8 mouse cellular contexts compared by ENCODE assay signal in the genomic region with DNA sequence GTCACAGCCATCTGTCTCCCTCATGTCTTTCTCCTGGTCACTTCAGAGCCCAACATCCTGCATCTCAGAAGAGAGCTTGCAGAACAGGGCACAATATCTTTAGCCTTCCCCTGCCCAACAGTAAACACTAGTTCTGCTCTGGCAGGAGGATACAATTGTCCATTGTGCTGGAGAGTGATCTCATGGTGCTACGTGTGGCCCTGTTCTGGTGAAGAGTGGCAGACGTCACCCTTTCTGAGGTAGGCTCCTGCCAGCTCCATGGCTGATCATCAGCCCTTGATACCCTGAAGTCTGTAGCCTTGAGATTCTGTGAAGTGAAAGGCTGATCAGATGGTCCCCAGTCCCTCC. TPM values are rescaled to one million over a fixed set of nuclear protein-coding genes. Genes with fewer than 3 reads are reported as not detected.
DNase-seq lines count a peak whose midpoint lies in the region; ATAC-seq and TF ChIP-seq lines count a peak whose summit lies in the region.

No protein-coding gene starts in this region.

- H3K36me3 ChIP-seq in heart, embryonic 12.5 days, result peaks cover 31% of the 10 kb centered on the region
- H3K36me3 ChIP-seq in lung, embryonic 16.5 days (ENCODE audit: control insufficient read depth, insufficient read depth, low read length), result peaks cover 4% of the 10 kb centered on the region
- H3K36me3 ChIP-seq in hindbrain, postnatal 0 days (ENCODE audit: insufficient read depth, low read length), result peaks cover 7% of the 10 kb centered on the region; the same call in 1 of the 2 replicates

- no peaks in the 10 kb centered on the region for H3K27me3 ChIP-seq in heart, embryonic 12.5 days (replicated peaks)
- H3K27me3 ChIP-seq in lung, embryonic 16.5 days (ENCODE audit: control insufficient read depth, insufficient read depth, low read depth, low read length), result no peaks in the 10 kb centered on the region
- H3K27me3 ChIP-seq in hindbrain, postnatal 0 days (ENCODE audit: insufficient read depth, low read length), result no peaks in the 10 kb centered on the region

- no peaks in the 10 kb centered on the region for H3K9me3 ChIP-seq in heart, embryonic 12.5 days (replicated peaks)
- H3K9me3 ChIP-seq in lung, embryonic 16.5 days (ENCODE audit: control insufficient read depth, low read length), result no peaks in the 10 kb centered on the region
- H3K9me3 ChIP-seq in hindbrain, postnatal 0 days (ENCODE audit: low read length), result no peaks in the 10 kb centered on the region

- TF ChIP-seq POLR2A in cortical plate, adult 2 months (IDR thresholded peaks at IDR 0.05; ENCODE audit: extremely low read depth, insufficient read depth, low read length), result no peak

- no peak overlapping the region for H3K4me2 ChIP-seq in heart, embryonic 12.5 days
- no peak overlapping the region for H3K4me2 ChIP-seq in lung, embryonic 16.5 days (ENCODE audit: low read depth, low read length)
- H3K4me2 ChIP-seq in hindbrain, postnatal 0 days (ENCODE audit: low read depth, low read length), result no peak overlapping the region

- H3K4me1 ChIP-seq in heart, embryonic 12.5 days (replicated peaks), result peaks cover 36% of the 10 kb centered on the region
- no peaks in the 10 kb centered on the region for H3K4me1 ChIP-seq in cortical plate, adult 2 months (ENCODE audit: control insufficient read depth, insufficient read depth, low read length)
- peaks cover 24% of the 10 kb centered on the region for H3K4me1 ChIP-seq in lung, embryonic 16.5 days (replicated peaks; ENCODE audit: control insufficient read depth, insufficient read depth, low read length)
- H3K4me1 ChIP-seq in hindbrain, postnatal 0 days (ENCODE audit: insufficient read depth, low read length), result no peaks in the 10 kb centered on the region

- DNase-seq in heart, adult 18-20 months, result no peak
- DNase-seq in CD4-positive, CD25-positive, alpha-beta regulatory T cell, adult 2 months (ENCODE audit: low read depth, low spot score), result peak; percentile 37
- no peak for DNase-seq in hindbrain, postnatal 0 days (ENCODE audit: low spot score)
- no peak for DNase-seq in left cerebral cortex, adult 11 months (ENCODE audit: low spot score)
- no peak for DNase-seq in embryo, embryonic 9.5 days (ENCODE audit: extremely low spot score)

- 40% methylated on average over 2 of the region's 2 CpGs for WGBS in heart, embryonic 12.5 days
- WGBS in lung, embryonic 16.5 days, result 33% methylated on average over 2 of the region's 2 CpGs
- WGBS in hindbrain, postnatal 0 days, result 61% methylated on average over 2 of the region's 2 CpGs

- H3K9ac ChIP-seq in heart, embryonic 12.5 days, result no peak overlapping the region
- H3K9ac ChIP-seq in lung, embryonic 16.5 days (ENCODE audit: low read length), result no peak overlapping the region
- H3K9ac ChIP-seq in hindbrain, postnatal 0 days (replicated peaks; ENCODE audit: low read length), result no peak overlapping the region

- peak overlapping the region; percentile 29; the same call in 1 of the 2 replicates for H3K27ac ChIP-seq in heart, embryonic 12.5 days (ENCODE audit: poor library complexity, severe bottlenecking)
- peak overlapping the region; percentile 68 for H3K27ac ChIP-seq in cortical plate, adult 2 months (ENCODE audit: insufficient read depth, low read length)
- peak overlapping the region; percentile 78 for H3K27ac ChIP-seq in lung, embryonic 16.5 days (ENCODE audit: low read length)
- H3K27ac ChIP-seq in hindbrain, postnatal 0 days, result no peak overlapping the region

- no peak for ATAC-seq in heart, embryonic 12.5 days (ENCODE audit: insufficient number of reproducible peaks, low FRiP score)
- peak; percentile 82 for ATAC-seq in lung, embryonic 16.5 days (ENCODE audit: low read depth)
- no peak for ATAC-seq in hindbrain, postnatal 0 days

- no peak overlapping the region for H3K4me3 ChIP-seq in heart, embryonic 12.5 days
- no peak overlapping the region for H3K4me3 ChIP-seq in cortical plate, adult 2 months (ENCODE audit: insufficient read depth, low read length)
- H3K4me3 ChIP-seq in lung, embryonic 16.5 days (ENCODE audit: low read length), result no peak overlapping the region
- no peak overlapping the region for H3K4me3 ChIP-seq in hindbrain, postnatal 0 days (ENCODE audit: low read length)

- no peak for TF ChIP-seq CTCF in cortical plate, adult 2 months (IDR thresholded peaks at IDR 0.05; ENCODE audit: extremely low read depth, insufficient read depth, low read length)
- TF ChIP-seq CTCF in hindbrain, postnatal 0 days (IDR thresholded peaks at IDR 0.05; ENCODE audit: low read depth), result no peak

RNA-seq across cellular contexts. Expression of a gene that starts 4.4 kb away (rescaled TPM):
- polyA plus RNA-seq in heart, embryonic 12.5 days (2016; fragmentation: Nextera tagmentation; extraction: Ambion mirVana), result 20.8 and 20.9 TPM in 2 replicates
- total RNA-seq in heart, adult 18-20 months (2021), result 10 to 100 TPM; 24.1 to 26.0 TPM
- polyA plus RNA-seq in cortical plate, adult 2 months (2012; rRNA removed), result 7.5 and 8.3 TPM in 2 replicates
- 38.2 and 39.3 TPM in 2 replicates for polyA plus RNA-seq in lung, embryonic 16.5 days (2015; fragmentation: Nextera tagmentation; extraction: Ambion mirVana)
- total RNA-seq in hindbrain, postnatal 0 days (2014; rRNA removed), result 17.5 and 31.4 TPM in 2 replicates
- polyA plus RNA-seq in hindbrain, postnatal 0 days (2015; fragmentation: Nextera tagmentation; extraction: Ambion mirVana), result 16.4 and 16.9 TPM in 2 replicates

RNA-seq across cellular contexts. Expression of a gene that starts 52.4 kb away (rescaled TPM):
- polyA plus RNA-seq in heart, embryonic 12.5 days (2016; fragmentation: Nextera tagmentation; extraction: Ambion mirVana), result 61.5 and 64.4 TPM in 2 replicates
- total RNA-seq in heart, adult 18-20 months (2021), result 10 to 100 TPM; 12.8 to 16.8 TPM
- 23.1 and 25.3 TPM in 2 replicates for polyA plus RNA-seq in cortical plate, adult 2 months (2012; rRNA removed)
- polyA plus RNA-seq in lung, embryonic 16.5 days (2015; fragmentation: Nextera tagmentation; extraction: Ambion mirVana), result 85.6 and 86.3 TPM in 2 replicates
- 31.9 and 48.5 TPM in 2 replicates for total RNA-seq in hindbrain, postnatal 0 days (2014; rRNA removed)
- 53.3 and 55.3 TPM in 2 replicates for polyA plus RNA-seq in hindbrain, postnatal 0 days (2015; fragmentation: Nextera tagmentation; extraction: Ambion mirVana)
